Mouse (Mus musculus) lung, postnatal 0 days (tissue): ENCODE data around the gene Pck2. TPM values are rescaled to one million over a fixed set of nuclear protein-coding genes. Genes with fewer than 3 reads are reported as not detected.

Experiments
- ATAC-seq: fragments of 200-750 bp; cut with Nextera tagmentation; 2 replicates; pipeline ENCODE4 v1.8.0; 2017; ENCODE audit warnings: moderate library complexity
- DNase-seq: peaks from one replicate; pipeline ENCODE4 v3.0.0-alpha.2; 2016; ENCODE audit warnings: low spot score
- H3K27ac ChIP-seq: fragments of 300-500 bp; sonication (generic); 2 replicates; pipeline ENCODE4 v1.5.1; 2014; ENCODE audit warnings: antibody characterized with exemption, mild to moderate bottlenecking, low read length, mixed read lengths
- H3K27me3 ChIP-seq: fragments of 300-500 bp; sonication (generic); replicated peaks from 2 replicates; pipeline ENCODE4 v1.6.1; 2014; ENCODE audit warnings: low read length, mixed read lengths; ENCODE audit not compliant: insufficient read depth
- H3K36me3 ChIP-seq: fragments of 300-500 bp; sonication (generic); 2 replicates; pipeline ENCODE4 v1.6.1; 2014; ENCODE audit warnings: low read length, mixed read lengths; ENCODE audit not compliant: insufficient read depth
- H3K4me1 ChIP-seq: fragments of 300-500 bp; sonication (generic); 2 replicates; pipeline ENCODE4 v1.6.1; 2014; ENCODE audit warnings: antibody characterized with exemption, low read depth, low read length, mixed read lengths; ENCODE audit not compliant: insufficient read depth
- H3K4me2 ChIP-seq: fragments of 300-500 bp; sonication (generic); replicated peaks from 2 replicates; pipeline ENCODE4 v1.6.1; 2014; ENCODE audit warnings: low read depth, mild to moderate bottlenecking, low read length, moderate library complexity, mixed read lengths
- H3K4me3 ChIP-seq: fragments of 300-500 bp; sonication (generic); 2 replicates; pipeline ENCODE4 v1.5.1; 2014; ENCODE audit warnings: low read depth, low read length
- H3K9ac ChIP-seq: fragments of 300-500 bp; sonication (generic); replicated peaks from 2 replicates; pipeline ENCODE4 v1.6.1; 2014; ENCODE audit warnings: low read depth, mild to moderate bottlenecking
- H3K9me3 ChIP-seq: fragments of 300-500 bp; sonication (generic); 2 replicates; pipeline ENCODE4 v1.6.1; 2016; ENCODE audit warnings: low read length, mixed read lengths
- CTCF ChIP-seq: IDR thresholded peaks from 2 replicates; pipeline ENCODE4 v1.5.1; 2016; ENCODE audit warnings: antibody characterized with exemption, mild to moderate bottlenecking
- EP300 ChIP-seq: IDR thresholded peaks from 2 replicates; pipeline ENCODE4 v1.6.1; 2016; ENCODE audit warnings: antibody characterized with exemption, mild to moderate bottlenecking, control low read depth
- WGBS: fragments of 180-500 bp; shearing (Covaris S2); extraction: QIAGEN DNeasy Blood & Tissue Kit; methylation state at CpG from one replicate; pipeline ENCODE4 v1.1.7; 2014; 5-methylcytosine and 5-hydroxymethylcytosine counted together
- polyA plus RNA-seq: library from polyadenylated mRNA; unstranded; fragments of >200 nt; fragmentation: Nextera tagmentation; extraction: Ambion mirVana; gene quantifications from 2 replicates; pipeline ENCODE4 v1.2.1, GENCODE M21; 2015

Pck2 gene
- polyA plus RNA-seq = 37.4 and 37.6 TPM in 2 replicates

DNA sequence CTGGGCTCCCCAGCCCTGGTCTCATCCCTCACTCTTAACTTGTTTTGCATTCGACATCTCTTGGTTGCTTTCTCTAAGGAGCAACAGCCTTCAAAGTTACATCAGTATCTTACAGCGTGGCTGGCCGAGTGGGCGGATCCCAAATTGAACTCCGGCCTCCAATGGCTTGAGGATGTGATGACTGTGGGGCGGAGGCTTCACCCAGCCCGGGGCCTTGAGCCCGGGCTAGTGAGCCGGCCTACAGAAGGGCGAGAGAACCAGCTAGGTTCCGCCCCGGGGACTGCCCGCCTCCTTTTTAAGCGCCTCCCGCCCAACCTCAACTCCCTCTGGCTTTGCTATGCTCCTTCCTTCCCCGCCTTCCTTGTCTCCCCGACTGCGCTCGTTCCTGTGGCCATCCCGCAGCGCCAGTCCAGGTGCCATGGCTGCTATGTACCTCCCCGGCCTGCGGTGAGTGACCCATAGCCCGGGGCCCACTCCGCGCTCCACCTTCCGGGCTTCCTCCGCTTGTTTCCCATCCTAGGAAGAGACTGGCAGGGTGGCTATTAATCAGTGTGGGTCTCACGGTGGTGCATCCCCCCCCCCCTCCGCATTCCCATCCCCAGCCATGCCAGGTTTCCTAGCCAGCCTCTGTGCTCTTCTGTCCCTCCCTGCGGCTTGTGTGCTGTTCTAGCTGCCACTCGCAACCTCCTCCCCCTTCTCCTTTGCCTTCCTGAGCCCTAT, at the start of gene Pck2:
TSS of gene Pck2 (plus strand) at position 200 of the 720 bp plus-strand sequence.
- Histone ChIP-seq H3K4me3 (peak within 1 kb of the TSS; percentile 65), H3K4me2 (peak within 1 kb of the TSS; percentile 79), H3K9me3 (no peaks in the 10 kb centered on the region), H3K9ac (peak within 1 kb of the TSS; percentile 71), H3K27me3 (no peaks in the 10 kb centered on the region), H3K27ac (peak within 1 kb of the TSS; percentile 93), H3K36me3 (0 out of 2 replicates have a peak, but pooled peaks cover 8% of the 10 kb centered on the region), H3K4me1 (peaks cover 8% of the 10 kb centered on the region; the same call in 1 of the 2 replicates)
- no peak for TF ChIP-seq EP300
- TF ChIP-seq CTCF = no peak
- under 1% methylated on average over 29 of the region's 32 CpGs for WGBS
- ATAC-seq = peak; percentile 98
- peak; percentile 97 for DNase-seq

DNA sequence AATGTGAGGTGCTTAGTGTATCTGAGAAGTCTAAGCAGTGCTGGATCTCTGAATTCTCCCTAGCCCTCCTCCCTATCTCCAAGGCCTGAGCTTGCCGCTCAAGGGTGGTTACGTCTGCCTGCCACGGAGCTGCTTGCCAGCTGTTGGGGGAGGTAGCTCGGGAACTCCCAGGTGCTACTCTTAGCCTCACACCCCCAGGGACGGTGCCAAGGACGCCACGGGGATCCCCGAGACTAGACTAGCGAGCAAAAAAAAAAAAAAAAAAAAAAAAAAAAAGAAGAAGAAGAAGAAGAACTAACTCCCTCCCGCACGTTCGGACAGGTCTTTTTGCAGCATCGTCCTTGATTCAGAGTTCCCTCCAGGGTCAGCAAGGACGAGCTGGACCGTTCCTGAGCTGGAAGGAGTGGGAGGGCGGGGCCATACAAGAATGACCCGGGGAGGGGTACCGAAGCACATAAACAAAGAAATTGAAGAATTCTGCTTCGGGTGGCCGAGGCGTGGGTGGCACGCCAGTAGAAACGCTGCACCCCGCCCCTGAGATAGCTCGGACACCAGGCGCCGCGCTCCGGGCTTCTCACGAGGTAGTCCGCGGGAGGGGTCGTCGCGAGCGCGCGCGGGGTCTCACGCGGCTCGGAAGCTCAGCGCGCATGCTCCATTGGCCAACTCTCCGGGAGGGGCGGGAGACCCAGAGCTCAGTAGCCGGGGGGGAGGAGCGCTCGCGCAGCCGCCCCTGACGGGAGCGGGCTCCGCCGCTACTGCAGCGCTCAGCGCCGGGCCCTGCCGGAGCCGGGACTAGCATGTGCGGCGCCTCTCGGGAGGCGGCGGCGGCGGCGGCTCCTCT, 49.5 kb upstream of the Pck2 start, which contains the start of gene Carmil3:
TSS of gene Carmil3 (plus strand) at position 291 of the 841 bp plus-strand sequence.
- peak; percentile 78 for ATAC-seq
- peak; percentile 66 for DNase-seq
- Histone ChIP-seq H3K9me3 (no peaks in the 10 kb centered on the region), H3K4me2 (peak within 1 kb of the TSS; percentile 99), H3K4me1 (no peaks in the 10 kb centered on the region; the same call in 1 of the 2 replicates), H3K9ac (no peak within 1 kb of the TSS), H3K36me3 (no peaks in the 10 kb centered on the region), H3K27me3 (0 out of 2 replicates have a peak, but pooled peaks cover 4% of the 10 kb centered on the region), H3K27ac (no peak within 1 kb of the TSS), H3K4me3 (peak within 1 kb of the TSS; percentile 54)
- TF ChIP-seq CTCF (no peak), EP300 (no peak)
- WGBS = under 1% methylated on average over 59 of the region's 68 CpGs

DNA sequence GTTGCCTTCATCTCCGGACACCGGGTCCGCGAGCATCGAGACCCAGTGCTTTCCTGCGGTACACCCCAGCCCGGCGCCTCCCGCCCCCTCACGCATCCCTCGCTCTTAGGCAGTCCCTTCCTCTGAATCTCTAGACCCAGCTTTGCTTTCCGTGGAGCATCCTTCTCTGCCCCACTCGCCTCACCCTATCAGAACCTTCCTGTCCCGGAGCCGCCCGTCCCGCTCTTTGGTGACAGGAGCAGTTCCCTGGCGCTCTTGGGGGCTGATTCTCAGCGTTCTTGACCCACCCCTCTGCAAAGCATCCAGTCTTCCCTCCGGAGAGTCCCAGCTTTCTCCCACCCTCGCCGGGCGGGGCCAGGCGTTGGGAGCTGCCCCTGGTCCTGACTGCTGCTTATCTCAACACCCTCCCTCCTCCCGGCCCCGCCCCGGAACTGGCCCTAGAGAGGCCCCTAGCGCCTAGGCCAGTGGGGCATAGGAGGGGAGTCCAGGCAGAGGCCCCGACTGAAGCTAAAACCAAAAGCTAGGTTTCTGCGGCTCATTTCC, 48.7 kb upstream of the Pck2 start:
- Histone ChIP-seq H3K4me1 (no peaks in the 10 kb centered on the region; the same call in 1 of the 2 replicates), H3K9ac (no peak overlapping the region), H3K36me3 (no peaks in the 10 kb centered on the region), H3K4me2 (peak overlapping the region; percentile 99), H3K27me3 (0 out of 2 replicates have a peak, but pooled peaks cover 4% of the 10 kb centered on the region), H3K27ac (no peak overlapping the region), H3K9me3 (no peaks in the 10 kb centered on the region), H3K4me3 (peak overlapping the region; percentile 54)
- TF ChIP-seq EP300 (no peak), CTCF (no peak)
- ATAC-seq = peak; percentile 73
- DNase-seq = peak; percentile 45
- under 1% methylated on average over 20 of the region's 30 CpGs for WGBS

DNA sequence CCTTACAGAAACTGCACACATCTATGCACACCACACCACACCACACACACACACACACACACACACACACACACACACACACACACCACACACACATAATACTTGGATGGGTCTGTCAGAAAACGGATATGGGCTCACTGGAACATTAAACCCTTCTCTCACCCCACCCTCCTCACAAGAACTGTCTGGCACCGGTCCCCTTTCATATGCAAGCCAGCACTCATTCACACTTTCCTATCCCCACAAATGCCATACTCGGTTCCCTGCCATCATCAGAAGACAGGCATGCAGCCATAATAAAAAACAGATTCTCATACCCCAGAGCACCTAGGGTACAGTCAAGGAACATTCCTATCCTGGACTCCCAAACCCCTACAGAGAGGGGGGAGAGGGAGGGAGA, 48.0 kb upstream of the Pck2 start:
- H3K9ac ChIP-seq = no peak overlapping the region
- no peak overlapping the region for H3K27ac ChIP-seq
- no peak for ATAC-seq
- DNase-seq = no peak
- no peak overlapping the region for H3K4me2 ChIP-seq
- TF ChIP-seq EP300 (no peak), CTCF (no peak)
- H3K4me1 ChIP-seq = no peaks in the 10 kb centered on the region; the same call in 1 of the 2 replicates
- H3K36me3 ChIP-seq = no peaks in the 10 kb centered on the region
- no peak overlapping the region for H3K4me3 ChIP-seq
- 0 out of 2 replicates have a peak, but pooled peaks cover 4% of the 10 kb centered on the region for H3K27me3 ChIP-seq
- no peaks in the 10 kb centered on the region for H3K9me3 ChIP-seq
- WGBS = 28% methylated on average over 3 of the region's 3 CpGs

DNA sequence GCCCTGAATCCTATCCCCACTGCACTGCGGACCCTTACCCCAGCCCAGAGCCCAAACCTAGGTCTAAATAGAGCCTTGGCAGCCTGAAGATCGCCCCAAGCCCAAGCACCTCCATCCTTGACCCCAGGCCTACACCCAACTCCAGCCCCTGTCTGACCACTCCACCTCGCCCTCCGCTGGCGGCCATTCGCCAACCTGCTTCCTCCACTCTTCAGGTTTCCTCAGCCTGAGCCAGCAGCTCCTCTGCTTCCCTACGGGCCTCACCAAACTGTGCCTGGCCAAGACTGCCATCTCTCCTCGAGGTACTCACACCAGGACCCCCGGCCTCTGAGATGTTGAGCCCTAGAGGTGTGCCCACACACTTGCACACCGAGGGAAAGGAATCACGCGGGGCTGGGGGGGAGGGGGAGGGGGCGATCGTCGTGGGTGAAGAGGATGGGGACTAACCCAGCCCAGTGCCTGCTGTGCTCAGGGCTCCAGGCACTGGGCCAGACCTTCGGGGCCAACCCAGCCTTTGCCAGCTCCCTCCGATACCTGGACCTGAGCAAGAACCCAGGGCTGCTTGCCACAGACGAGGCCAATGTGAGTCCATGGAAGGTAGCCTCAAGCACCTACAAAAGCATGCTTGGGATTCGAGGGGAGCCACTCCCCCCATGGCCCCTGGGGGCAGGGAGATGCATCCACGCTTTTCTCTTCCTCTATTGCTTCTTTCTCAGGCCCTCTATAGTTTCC, 44.4 kb upstream of the Pck2 start:
- no peaks in the 10 kb centered on the region for H3K9me3 ChIP-seq
- H3K4me1 ChIP-seq = no peaks in the 10 kb centered on the region; the same call in 1 of the 2 replicates
- H3K36me3 ChIP-seq = no peaks in the 10 kb centered on the region
- no peak overlapping the region for H3K4me3 ChIP-seq
- 0 out of 2 replicates have a peak, but pooled peaks cover 4% of the 10 kb centered on the region for H3K27me3 ChIP-seq
- no peak overlapping the region for H3K4me2 ChIP-seq
- no peak overlapping the region for H3K27ac ChIP-seq
- DNase-seq (no peak), ATAC-seq (no peak)
- TF ChIP-seq CTCF (no peak), EP300 (no peak)
- H3K9ac ChIP-seq = no peak overlapping the region
- WGBS = 60% methylated on average over 17 of the region's 20 CpGs
